Mouse (Mus musculus): ENCODE measurements at regions not wholly inside any gene's neighbourhood (a gene's known extent, or its start where the extent isn't known, plus 50 kb on each side); places are given as distances from the start of the nearest gene placed in this dataset.

DNA sequence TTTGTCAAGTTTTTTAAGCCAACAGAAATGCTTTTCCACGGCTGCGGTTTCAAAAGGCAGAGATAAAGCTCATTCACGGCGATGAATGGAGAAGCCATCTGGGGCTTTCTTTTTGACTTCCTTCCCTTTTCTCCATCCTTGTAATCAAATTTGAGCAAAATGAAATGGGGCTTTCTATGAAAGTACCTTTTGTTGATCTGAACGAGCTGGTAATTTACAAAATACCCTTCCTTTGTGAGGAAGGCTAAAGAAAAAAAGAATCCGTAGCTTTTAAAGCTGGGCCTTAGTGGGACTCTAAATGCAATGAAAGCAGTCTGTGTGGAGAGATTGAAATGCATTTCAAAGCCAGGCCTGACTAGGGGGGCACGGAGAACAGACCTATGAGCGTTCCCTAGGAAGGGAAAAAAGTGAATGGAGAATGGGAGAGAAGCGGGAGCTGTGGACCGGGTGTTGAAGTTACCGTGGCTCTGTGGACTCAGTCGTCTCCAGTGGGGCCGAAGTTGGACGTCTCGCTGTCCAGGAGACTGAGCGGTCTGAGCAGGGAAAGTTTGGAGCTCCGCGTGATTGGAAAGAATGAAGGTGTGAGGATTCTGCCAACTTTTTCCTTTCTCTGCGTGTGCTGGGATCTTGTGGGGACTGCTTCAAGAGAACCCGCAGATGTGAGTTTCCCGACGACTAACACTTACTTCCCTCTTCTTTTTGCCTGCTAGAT, 115.5 kb upstream of the Dnajc19 start:
- TF ChIP-seq EP300 (IDR thresholded peaks at IDR 0.05; ENCODE audit: low read depth) (no peak), CTCF (IDR thresholded peaks at IDR 0.05; ENCODE audit: low read depth) (no peak)
